Comparison of ENCODE assay signal across 7 mouse cellular contexts in the genomic region with DNA sequence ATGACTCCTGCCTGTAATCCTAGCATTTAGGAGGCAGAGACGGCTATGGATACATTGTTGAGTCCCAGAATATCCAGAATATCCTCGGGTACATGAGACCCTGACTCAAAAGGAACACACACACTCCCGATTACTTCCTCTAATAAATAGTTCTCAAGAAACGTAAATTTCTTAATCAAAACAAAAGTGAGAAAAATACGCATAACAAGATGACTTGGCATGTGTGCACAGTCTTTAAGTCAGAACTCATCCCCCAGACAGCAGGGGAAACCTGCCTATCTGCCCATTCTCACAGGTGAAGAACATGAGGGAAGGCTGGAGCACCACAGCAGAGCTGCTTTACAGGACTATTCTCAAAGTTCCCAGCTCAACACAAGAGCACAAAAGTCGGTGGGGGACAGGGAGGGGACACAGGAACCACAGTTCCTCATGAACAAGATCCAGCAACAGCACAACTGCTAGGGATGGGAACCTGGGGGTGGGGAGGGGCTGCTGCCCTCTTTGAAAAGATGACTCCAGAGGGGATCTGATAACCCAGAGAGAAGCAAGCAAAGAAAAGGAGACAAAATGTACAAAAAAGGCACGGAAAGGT. TPM values are rescaled to one million over a fixed set of nuclear protein-coding genes. Genes with fewer than 3 reads are reported as not detected.
A peak's percentile ranks its signal among the peaks of the same experiment; 100 is the strongest.
DNase-seq lines count a peak whose midpoint lies in the region; ATAC-seq and TF ChIP-seq lines count a peak whose summit lies in the region.

No protein-coding gene starts in this region.

- no peak for ATAC-seq in lung, embryonic 14.5 days (ENCODE audit: insufficient read depth)
- ATAC-seq in intestine, embryonic 16.5 days, result no peak
- ATAC-seq in neural tube, embryonic 15.5 days (ENCODE audit: low FRiP score), result no peak

- peak overlapping the region; percentile 100 for H3K4me3 ChIP-seq in lung, embryonic 14.5 days (ENCODE audit: low read depth, low read length)
- H3K4me3 ChIP-seq in embryonic fibroblast, embryonic 13.5 days (ENCODE audit: insufficient read depth, low read length), result peak overlapping the region; percentile 73
- H3K4me3 ChIP-seq in intestine, embryonic 16.5 days (ENCODE audit: low read length), result peak overlapping the region; percentile 77
- peak overlapping the region; percentile 96 for H3K4me3 ChIP-seq in neural tube, embryonic 15.5 days (replicated peaks)

- no peak overlapping the region for H3K27ac ChIP-seq in lung, embryonic 14.5 days (ENCODE audit: low read depth)
- H3K27ac ChIP-seq in embryonic fibroblast, embryonic 13.5 days (ENCODE audit: insufficient read depth, low read length), result no peak overlapping the region
- H3K27ac ChIP-seq in intestine, embryonic 16.5 days (ENCODE audit: low read length), result no peak overlapping the region
- no peak overlapping the region for H3K27ac ChIP-seq in neural tube, embryonic 15.5 days (replicated peaks)

- no peak for TF ChIP-seq POLR2A in embryonic fibroblast, embryonic 13.5 days (IDR thresholded peaks at IDR 0.05; ENCODE audit: low read depth, low read length)

- H3K9me3 ChIP-seq in lung, embryonic 14.5 days (ENCODE audit: low read depth, low read length), result no peaks in the 10 kb centered on the region
- H3K9me3 ChIP-seq in intestine, embryonic 16.5 days (ENCODE audit: control insufficient read depth, low read length), result no peaks in the 10 kb centered on the region
- no peaks in the 10 kb centered on the region for H3K9me3 ChIP-seq in neural tube, embryonic 15.5 days (replicated peaks)

- 19% methylated on average over 7 of the region's 7 CpGs for WGBS in lung, embryonic 14.5 days
- 21% methylated on average over 7 of the region's 7 CpGs for WGBS in intestine, embryonic 16.5 days
- WGBS in neural tube, embryonic 15.5 days, result 41% methylated on average over 7 of the region's 7 CpGs

- peak overlapping the region; percentile 98 for H3K4me2 ChIP-seq in lung, embryonic 14.5 days
- H3K4me2 ChIP-seq in intestine, embryonic 16.5 days (ENCODE audit: low read depth, low read length), result peak overlapping the region; percentile 89
- H3K4me2 ChIP-seq in neural tube, embryonic 15.5 days, result peak overlapping the region; percentile 94

- no peaks in the 10 kb centered on the region for H3K27me3 ChIP-seq in lung, embryonic 14.5 days (ENCODE audit: insufficient read depth, low read length)
- H3K27me3 ChIP-seq in intestine, embryonic 16.5 days (replicated peaks; ENCODE audit: control insufficient read depth, insufficient read depth, low read length), result no peaks in the 10 kb centered on the region
- H3K27me3 ChIP-seq in neural tube, embryonic 15.5 days (replicated peaks), result no peaks in the 10 kb centered on the region

- peaks cover 24% of the 10 kb centered on the region for H3K36me3 ChIP-seq in lung, embryonic 14.5 days (ENCODE audit: insufficient read depth)
- peaks cover 4% of the 10 kb centered on the region for H3K36me3 ChIP-seq in intestine, embryonic 16.5 days (ENCODE audit: control insufficient read depth, insufficient read depth, low read length)
- no peaks in the 10 kb centered on the region for H3K36me3 ChIP-seq in neural tube, embryonic 15.5 days

- DNase-seq in lung, embryonic 14.5 days, result no peak
- no peak for DNase-seq in lung, postnatal 14 days
- DNase-seq in natural killer cell, adult 2 months (ENCODE audit: low spot score in 2 of 2), result no peak
- no peak for DNase-seq in ovary, adult 18-20 months (ENCODE audit: low spot score)

- peaks cover 35% of the 10 kb centered on the region for H3K4me1 ChIP-seq in lung, embryonic 14.5 days (ENCODE audit: insufficient read depth)
- H3K4me1 ChIP-seq in embryonic fibroblast, embryonic 13.5 days (ENCODE audit: control insufficient read depth, insufficient read depth, low read length), result peaks cover 15% of the 10 kb centered on the region
- peaks cover 50% of the 10 kb centered on the region for H3K4me1 ChIP-seq in intestine, embryonic 16.5 days (ENCODE audit: control insufficient read depth, insufficient read depth, low read length)
- peaks cover 59% of the 10 kb centered on the region for H3K4me1 ChIP-seq in neural tube, embryonic 15.5 days

- peak overlapping the region; percentile 100 for H3K9ac ChIP-seq in lung, embryonic 14.5 days
- H3K9ac ChIP-seq in intestine, embryonic 16.5 days (ENCODE audit: low read depth, low read length), result peak overlapping the region; percentile 43
- peak overlapping the region; percentile 100 for H3K9ac ChIP-seq in neural tube, embryonic 15.5 days (replicated peaks)

- no peak for TF ChIP-seq CTCF in lung, embryonic 14.5 days (IDR thresholded peaks at IDR 0.05; ENCODE audit: low read depth)
- TF ChIP-seq CTCF in embryonic fibroblast, embryonic 13.5 days (IDR thresholded peaks at IDR 0.05; ENCODE audit: borderline replicate concordance, insufficient read depth, low read length), result no peak

RNA-seq across cellular contexts. Expression of a gene that starts 6.3 kb away (rescaled TPM):
- polyA plus RNA-seq in lung, embryonic 14.5 days (2014; fragmentation: Nextera tagmentation; extraction: Ambion mirVana), result 40.1 and 44.7 TPM in 2 replicates
- 43.9 and 52.1 TPM in 2 replicates for polyA plus RNA-seq in embryonic fibroblast, embryonic 13.5 days (2011; ENCODE audit: insufficient read length, low read depth, missing spikeins)
- 17.8 and 18.5 TPM in 2 replicates for polyA plus RNA-seq in intestine, embryonic 16.5 days (2015; fragmentation: Nextera tagmentation; extraction: Ambion mirVana)
- polyA plus RNA-seq in neural tube, embryonic 15.5 days (2015; fragmentation: Nextera tagmentation; extraction: Ambion mirVana), result 26.9 and 28.7 TPM in 2 replicates

Comparison
In these comparisons a context has a peak if more than half of its experiments do, and no peak if none do; other contexts are left out.
1. H3K9ac ChIP-seq: peak in every context shown above with its lines; median percentile 100 in lung, embryonic 14.5 days; 100 in neural tube, embryonic 15.5 days; 43 in intestine, embryonic 16.5 days.